Mouse (Mus musculus) megakaryocyte-erythroid progenitor cell, adult 5-6 weeks (primary cell): ENCODE results near the gene Gm21760. TPM values are rescaled to one million over a fixed set of nuclear protein-coding genes. Genes with fewer than 3 reads are reported as not detected.
"Not testable (repeated sequence)": the region's sequence is repeated elsewhere in the genome, so short reads cannot be mapped to it uniquely, and the experiment has no call there.

Experiments used
- ATAC-seq: replicated peaks from 2 replicates; pipeline ENCODE4 v1.8.0; 2016; ENCODE audit warnings: mild to moderate bottlenecking, inconsistent platforms; ENCODE audit not compliant: severe bottlenecking, poor library complexity, low FRiP score, low TSS enrichment
- total RNA-seq, 2 experiments: library from RNA; stranded (forward) in 1 of 2; stranded (reverse) in 1 of 2; fragments of 200-1000, 215-1000 nt in 1 of 2; fragments of >200 nt in 1 of 2; fragmentation: Nextera tagmentation in 1 of 2; gene quantifications; 2 replicates each; pipeline ENCODE4 v1.2.3; 2014 to 2017

Gm21760 gene
- not detected in 2 replicates for total RNA-seq (2014; fragmentation: Nextera tagmentation)
- total RNA-seq (2017): not detected in 2 replicates

- ATAC-seq: not testable (repeated sequence)
Measured at GRCm38 (mm10) chrY:80133479-80133878, at the start of gene Gm21760. Gm21760 (plus strand) TSS chrY:80133779.
